Mouse (Mus musculus) fibroblast of lung, adult 2 months (primary cell): ENCODE measurements around the gene Tle2.

Experiments used
- DNase-seq: peaks from one replicate; pipeline ENCODE4 v3.0.0-alpha.2; 2011; ENCODE audit warnings: low read depth

Gene Tle2

GRCm38 (mm10) chr10:81604968-81605665 is 30.8 kb downstream of the Tle2 start:
- DNase-seq, result no peak

DNA sequence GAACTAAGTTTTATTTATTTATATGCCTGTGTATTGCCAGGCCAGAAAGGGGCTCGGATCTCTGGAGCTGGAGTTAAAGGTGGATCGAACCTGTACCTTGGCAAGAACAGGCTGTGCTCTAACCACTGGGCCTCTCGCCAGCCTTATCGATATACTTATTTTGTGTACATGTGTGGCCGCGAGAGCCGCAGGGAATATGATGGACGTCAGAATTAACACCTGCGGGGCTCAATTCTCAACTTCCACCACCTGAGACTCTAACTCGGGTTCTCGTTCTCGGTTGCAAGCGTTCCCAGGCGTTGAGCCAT is 31.3 kb downstream of the Tle2 start:
- no peak for DNase-seq

DNA sequence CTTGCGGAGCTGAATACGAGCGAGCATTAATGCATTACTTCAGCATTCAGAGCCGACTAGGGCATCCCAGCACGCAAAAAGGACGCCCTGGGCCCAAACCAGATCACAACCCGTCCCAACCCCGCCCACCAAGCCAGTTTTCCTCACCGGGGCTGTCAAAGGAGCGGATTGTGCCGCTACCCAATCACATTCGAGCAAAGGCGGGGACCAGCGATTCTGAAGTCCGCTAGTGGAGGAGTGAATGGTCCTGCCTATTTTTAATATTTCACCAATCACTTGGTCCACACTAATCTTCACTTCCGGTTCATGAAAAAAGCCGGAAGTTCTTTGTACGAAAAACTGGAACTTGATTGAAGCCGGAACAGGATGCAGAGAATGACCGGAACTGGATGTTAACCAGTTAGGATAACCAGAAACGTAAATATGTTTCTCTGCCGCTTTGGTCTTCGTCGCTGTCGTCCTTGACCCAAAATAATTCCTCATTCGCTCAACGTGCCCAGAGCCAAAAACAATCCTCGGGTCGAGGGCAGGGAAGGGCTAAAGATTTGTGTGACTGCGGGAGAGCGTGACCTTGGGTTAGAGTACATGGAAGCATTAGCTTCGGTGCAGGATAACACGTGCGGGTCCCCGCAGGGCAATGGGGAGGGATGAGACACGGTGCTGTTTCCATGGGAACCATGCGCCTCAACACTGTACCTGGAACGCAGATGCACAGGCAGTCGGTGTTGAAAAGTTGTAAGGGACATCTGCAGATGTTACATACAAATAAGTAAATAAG is 31.8 kb downstream of the Tle2 start, which contains the start of gene BC025920:
Gene BC025920, plus strand, starts transcription at position 297 of the 778 bp plus-strand sequence.
- peak; percentile 97 for DNase-seq

DNA sequence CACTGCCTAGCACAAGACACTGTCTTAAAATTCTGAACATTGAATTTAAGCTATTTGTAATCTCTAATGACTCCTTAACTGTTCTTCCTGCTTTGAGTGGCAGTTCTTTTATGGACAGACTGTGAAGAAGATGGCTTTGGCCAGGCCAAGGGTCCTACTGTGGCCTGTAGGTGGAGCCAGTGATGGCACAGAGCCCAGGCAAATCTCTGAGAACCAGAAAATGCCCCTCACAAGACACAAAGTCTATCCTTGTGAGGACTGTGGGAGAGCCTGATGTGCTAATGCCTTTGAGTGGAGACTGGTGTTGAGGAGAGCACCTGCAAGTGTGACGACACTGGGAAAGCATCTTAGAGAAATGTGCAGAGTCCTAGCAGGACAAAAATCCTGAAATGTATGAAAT is 33.9 kb downstream of the Tle2 start:
- no peak for DNase-seq

- no peak for DNase-seq
These were observed 38.4 kb downstream of the Tle2 start for GRCm38 (mm10) chr10:81612779-81613178.

- DNase-seq, result no peak
These were observed 41.1 kb downstream of the Tle2 start for GRCm38 (mm10) chr10:81615486-81615885.

GRCm38 (mm10) chr10:81619976-81620375 is 45.6 kb downstream of the Tle2 start:
- DNase-seq, result no peak

GRCm38 (mm10) chr10:81620786-81621185 is 46.4 kb downstream of the Tle2 start:
- no peak for DNase-seq

GRCm38 (mm10) chr10:81623441-81623840 is 49.1 kb downstream of the Tle2 start:
- DNase-seq, result no peak

- DNase-seq, result no peak
These were observed 52.0 kb downstream of the Tle2 start for GRCm38 (mm10) chr10:81626101-81626993.

DNA sequence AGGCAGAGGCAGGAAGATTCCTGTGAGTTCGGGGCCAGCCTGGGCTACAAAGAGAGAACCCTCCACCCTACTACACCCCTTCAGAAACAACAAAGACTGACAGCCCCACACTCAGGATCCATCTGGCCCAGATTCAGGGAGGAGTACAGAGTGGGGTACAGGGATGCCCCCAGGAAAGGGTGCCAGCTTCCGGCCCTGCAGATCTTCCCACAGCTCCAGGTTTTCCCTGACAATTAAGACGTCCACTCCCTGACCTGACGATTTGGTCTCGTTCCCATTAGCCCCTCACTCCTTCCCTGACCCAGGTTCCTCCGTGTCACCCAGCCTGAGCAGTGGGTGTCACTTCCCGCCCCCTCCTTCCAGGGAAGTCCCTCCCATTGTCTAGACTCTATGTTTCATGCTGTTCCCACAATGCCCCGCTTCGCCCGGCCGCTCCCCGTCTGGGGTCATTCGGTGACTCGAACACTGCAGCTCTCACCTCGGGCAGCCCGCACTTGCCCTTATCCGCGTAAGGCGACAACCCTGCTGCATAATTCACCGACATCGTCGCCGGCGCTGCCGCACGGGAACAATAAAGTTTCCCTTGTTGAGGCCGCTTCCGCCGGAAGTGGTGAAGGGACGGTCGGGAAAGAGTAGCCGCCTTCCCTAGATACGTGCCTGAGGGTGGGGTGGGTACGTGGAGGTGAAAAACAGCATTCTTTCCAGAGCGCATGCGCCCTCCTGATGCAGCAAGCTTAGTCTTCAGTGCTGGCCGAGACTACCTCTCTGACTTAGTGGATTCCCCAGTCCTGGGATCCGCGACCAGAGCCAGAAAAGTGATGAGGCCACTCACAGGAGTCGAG is 52.9 kb downstream of the Tle2 start, which contains the start of gene Sirt6:
Gene Sirt6, minus strand, starts transcription at position 804 of the 842 bp plus-strand sequence.
- peak; percentile 84 for DNase-seq

DNA sequence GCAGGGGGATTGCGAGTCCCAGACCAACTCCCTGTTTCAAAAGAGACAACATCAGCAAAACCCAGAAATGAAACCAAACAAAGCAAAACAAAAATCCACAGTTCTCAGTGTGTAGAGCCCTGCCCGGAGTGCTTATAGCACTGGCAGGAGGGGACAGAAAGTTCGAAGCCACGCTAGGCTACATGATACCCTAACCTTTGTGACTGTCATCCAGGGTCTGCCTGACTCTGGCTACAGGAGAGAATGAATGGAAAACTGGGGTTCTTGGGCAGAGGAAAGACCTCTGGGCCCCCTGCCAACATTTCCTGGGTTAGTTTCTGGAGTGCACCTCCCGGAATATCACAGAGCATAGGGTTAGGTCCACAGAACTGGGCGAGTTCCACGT is 53.5 kb downstream of the Tle2 start:
- DNase-seq, result no peak

GRCm38 (mm10) chr10:81628390-81628789 is 54.0 kb downstream of the Tle2 start, which contains the start of gene Ankrd24:
Gene Ankrd24 (plus strand): TSS chr10:81628540.
- no peak for DNase-seq

DNA sequence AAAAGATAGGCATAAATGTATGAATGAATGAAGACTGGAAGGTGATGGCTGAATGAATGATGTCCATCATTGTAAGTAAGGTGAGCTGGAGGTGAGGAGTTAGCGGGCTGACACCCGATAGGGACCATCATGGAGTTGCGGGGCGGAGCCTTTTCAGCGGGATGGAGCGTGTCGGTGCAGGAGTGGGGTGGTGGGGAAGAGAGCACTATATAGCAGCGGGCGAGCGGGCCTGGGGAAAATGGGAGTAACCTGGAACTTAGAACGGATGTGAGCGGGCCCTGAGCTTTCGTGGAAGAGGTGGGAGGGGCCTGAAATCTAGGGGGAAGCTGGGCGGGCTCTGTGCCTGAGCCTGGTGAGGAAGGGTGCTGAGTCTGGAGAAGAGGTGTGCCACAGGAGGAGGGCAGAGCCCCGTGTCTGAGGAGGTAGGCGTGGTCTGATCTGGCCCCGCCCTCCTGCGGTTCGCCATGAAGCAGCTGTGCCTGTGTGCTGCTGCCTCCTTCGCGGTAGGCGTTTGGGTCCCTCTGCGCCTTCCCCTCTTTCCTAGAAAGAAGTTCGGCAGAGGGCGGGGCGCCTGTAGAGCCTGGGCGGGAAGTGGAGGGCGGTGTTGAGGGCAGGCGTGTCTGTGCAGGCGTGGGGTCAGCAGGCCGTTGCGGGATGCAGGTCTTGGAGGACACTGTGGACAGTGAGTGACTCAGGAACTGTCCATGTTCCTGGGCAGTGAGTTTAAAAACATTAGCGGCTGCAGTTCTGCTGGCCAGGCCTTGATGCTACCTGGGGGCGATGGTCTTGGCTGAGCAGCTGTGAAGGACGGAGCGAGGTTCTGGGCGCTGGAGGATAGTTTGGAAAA is 59.1 kb downstream of the Tle2 start:
- DNase-seq, result peak; percentile 55

- DNase-seq, result no peak
These were observed 62.0 kb downstream of the Tle2 start for GRCm38 (mm10) chr10:81636338-81636737.

- no peak for DNase-seq
These were observed 63.7 kb downstream of the Tle2 start for GRCm38 (mm10) chr10:81638101-81638500.
